Mouse (Mus musculus): ENCODE data around the gene Erap1. TPM values are rescaled to one million over a fixed set of nuclear protein-coding genes. Genes with fewer than 3 reads are reported as not detected.

Gene Erap1
- total RNA-seq, 1 experiment from 2014 or later, result 60.3 TPM

Other genes with a start within 250 kb of the Erap1 start
- 3.4 and 3.7 TPM in 2 replicates for gene Zfp72, start 248.7 kb upstream of the Erap1 start, total RNA-seq (2021)
- 587 and 595 TPM in 2 replicates for gene Ftl1-ps1, start 239.9 kb upstream of the Erap1 start, total RNA-seq (2021)
- gene Zfp825, start 145.6 kb upstream of the Erap1 start, total RNA-seq (2021), result 8.6 and 11.6 TPM in 2 replicates
- gene Cast, start 169.2 kb downstream of the Erap1 start, total RNA-seq (2021), result 59.2 and 74.0 TPM in 2 replicates